Mouse (Mus musculus): Measurements from ENCODE around the gene Mlx. TPM values are rescaled to one million over a fixed set of nuclear protein-coding genes. Genes with fewer than 3 reads are reported as not detected.
"Not testable (repeated sequence)": the region's sequence is repeated elsewhere in the genome, so short reads cannot be mapped to it uniquely, and the experiment has no call there.

Gene Mlx
- polyA plus RNA-seq, 1 experiment from 2014 or later, result 79.8 TPM

DNA sequence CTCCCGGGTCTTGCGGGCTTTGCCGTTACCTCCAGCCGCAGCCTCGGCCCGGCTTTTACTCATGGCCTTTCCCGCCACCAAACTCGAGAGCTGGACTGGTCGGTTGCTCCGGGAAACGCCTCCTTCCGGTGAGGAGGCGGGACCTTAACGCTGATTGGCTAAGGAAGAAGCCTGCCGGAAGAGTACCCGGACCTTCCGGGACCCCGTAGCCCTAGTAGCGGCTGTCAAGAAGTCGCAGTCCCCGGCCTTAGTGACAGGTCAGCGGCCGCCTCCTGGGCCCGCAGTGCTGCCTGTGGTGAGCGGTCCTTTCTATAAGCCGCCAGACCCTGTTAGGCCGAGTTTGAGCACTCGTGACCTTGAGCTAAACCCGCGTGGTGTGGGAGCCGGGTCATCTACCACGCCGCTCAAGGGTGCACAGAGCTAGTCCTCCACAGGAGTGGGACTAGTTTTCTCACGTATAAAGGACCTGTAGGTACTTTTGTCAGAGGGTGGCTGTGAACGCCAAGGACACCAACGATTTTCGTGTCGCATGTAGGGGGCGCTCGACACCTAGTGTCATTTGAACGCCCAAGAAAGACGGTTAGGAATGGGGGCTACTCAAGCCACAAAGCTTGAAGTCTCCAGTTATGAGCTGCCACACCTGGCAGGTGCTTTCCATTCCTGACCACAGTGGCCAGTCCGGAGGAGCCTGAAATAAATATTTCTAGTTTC, 8.4 kb downstream of the Mlx start, which contains the start of gene Psmc3ip:
Psmc3ip (minus strand) TSS at position 123 of the 711 bp plus-strand sequence.
- DNase-seq (ENCODE audit: low spot score), result peak; percentile 92

DNA sequence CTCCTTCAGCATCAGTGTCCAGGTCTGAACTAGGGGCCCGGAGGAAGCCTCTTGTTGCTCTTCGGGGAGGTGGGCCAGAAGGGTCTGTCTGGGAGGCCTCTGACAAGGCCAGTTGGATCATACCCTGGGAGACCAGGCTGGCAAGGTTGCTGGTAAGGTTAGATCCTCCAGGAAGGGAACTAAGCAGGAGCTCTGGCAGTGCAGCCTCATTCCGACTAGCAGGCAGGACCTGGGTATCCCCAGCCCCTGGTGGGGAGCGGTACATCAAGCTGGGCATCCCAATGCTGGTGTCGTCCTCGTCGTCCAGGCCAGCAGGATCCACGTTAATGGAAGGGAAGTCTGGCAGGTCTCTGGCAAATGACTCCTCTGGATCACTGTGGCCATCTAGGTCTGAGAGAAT, 11.2 kb downstream of the Mlx start:
- DNase-seq (ENCODE audit: low spot score), result no peak

GRCm38 (mm10) chr11:101103011-101103410, 15.9 kb downstream of the Mlx start:
- DNase-seq (ENCODE audit: low spot score), result no peak

DNA sequence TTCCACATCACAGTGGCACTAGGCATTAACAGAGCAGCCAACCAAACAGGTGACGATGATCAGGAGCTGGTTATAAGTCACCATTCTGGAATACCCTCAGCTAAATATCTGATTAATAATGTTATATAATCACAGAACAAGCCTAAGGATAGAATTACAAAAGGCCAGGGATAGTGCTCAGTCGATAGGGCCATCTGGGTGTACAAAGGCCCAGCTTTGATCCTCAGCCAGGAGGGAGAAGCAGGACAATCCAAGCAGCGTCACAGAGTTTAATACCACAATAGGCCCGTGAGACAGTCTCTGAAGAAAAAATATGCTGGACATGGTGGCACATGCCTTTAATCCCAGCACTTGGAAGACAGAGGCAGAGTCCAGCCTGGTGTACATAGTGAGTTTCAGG, 22.3 kb downstream of the Mlx start:
- DNase-seq (ENCODE audit: low spot score), result no peak

DNA sequence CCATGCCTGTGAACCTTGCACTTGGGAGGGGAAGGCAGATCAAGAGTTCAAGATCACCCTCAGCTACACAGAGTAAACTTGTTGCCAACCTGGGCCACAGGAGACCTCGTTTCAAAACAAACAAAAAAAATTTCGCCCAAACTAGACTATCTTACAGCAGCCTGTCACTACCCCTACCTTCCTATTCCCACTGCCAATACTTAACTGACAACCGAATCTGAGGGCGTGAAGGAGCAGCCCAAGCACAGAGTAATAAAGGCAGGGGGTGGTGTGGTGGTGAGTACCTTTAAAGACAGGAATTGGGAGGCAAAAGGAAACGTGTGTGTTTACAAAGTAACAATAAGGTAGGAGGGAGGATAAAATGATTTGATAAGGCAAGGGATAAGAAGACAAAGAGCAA, 23.6 kb downstream of the Mlx start:
- DNase-seq (ENCODE audit: low spot score), result no peak

GRCm38 (mm10) chr11:101111178-101111577, 24.1 kb downstream of the Mlx start:
- no peak for DNase-seq (ENCODE audit: low spot score)

DNA sequence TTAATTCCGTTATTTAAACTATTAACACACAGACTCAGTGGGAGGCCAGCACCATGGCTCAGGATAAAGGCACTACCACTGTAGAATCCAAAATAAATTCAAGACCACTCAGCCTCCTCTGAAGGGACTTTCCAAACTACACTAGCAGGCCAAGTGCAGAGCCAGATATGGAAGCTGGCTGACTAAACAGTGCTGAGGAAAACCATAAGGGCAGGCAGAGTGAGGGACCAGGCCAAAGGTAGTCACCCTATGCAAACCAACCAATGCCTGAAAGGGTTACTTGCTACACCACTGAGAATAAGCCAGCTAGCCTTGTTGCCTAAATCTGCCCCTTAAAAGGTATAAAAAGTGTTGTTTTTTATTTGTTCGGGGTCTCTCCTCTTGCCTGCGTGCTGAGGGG, 25.1 kb downstream of the Mlx start:
- DNase-seq (ENCODE audit: low spot score), result no peak

DNA sequence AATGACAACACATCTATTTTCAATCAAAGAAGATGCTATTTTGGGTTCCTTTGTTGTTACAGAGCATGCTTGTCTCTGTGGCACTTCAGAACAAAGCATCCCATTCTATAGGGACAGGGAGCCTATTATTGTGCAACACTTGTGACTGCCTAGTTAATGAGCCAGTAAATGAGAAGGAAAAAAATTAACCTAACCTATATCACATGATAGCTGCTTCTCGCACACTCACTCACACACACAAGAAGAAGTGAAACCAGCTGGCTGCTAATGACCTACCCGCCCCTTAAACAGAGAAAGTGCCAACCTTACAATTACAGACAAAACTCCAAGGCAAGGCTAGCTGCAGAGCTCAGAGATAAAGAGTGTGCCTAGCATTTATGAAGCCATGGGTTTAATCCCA, 28.5 kb downstream of the Mlx start:
- DNase-seq (ENCODE audit: low spot score), result no peak

GRCm38 (mm10) chr11:101118105-101118504, 31.0 kb downstream of the Mlx start:
- DNase-seq (ENCODE audit: low spot score), result no peak

DNA sequence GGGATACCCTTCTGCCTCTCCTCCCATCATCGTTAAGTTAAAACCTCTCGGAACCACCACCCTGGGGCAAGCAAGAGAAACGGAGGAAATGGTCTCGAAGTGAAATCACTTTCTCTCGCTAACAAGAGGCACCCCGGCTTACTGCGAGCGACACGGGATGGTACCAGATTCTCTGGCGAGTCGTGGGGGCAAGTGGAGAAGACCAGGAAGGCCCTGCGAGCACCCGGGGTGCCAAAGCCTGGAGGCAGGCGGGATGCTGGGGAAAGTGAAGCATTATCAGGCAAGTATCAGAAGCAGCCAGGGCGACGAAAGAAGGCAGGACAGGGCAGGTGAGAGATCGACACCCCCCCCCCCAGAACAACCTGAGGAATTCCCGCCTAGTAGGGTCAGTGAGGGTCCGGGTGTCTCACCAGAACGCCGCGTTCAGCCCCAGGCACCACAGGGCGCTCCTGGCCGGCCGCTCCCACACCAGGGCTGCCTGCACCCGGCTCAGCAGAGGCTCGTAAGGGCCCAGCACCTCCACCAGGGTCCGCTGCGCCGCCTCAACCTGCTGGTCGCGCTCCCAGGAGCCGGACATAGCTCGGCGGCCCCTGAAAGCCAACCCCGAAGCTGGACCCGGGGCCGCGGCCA, 32.2 kb downstream of the Mlx start:
- peak; percentile 21 for DNase-seq (ENCODE audit: low spot score)

DNA sequence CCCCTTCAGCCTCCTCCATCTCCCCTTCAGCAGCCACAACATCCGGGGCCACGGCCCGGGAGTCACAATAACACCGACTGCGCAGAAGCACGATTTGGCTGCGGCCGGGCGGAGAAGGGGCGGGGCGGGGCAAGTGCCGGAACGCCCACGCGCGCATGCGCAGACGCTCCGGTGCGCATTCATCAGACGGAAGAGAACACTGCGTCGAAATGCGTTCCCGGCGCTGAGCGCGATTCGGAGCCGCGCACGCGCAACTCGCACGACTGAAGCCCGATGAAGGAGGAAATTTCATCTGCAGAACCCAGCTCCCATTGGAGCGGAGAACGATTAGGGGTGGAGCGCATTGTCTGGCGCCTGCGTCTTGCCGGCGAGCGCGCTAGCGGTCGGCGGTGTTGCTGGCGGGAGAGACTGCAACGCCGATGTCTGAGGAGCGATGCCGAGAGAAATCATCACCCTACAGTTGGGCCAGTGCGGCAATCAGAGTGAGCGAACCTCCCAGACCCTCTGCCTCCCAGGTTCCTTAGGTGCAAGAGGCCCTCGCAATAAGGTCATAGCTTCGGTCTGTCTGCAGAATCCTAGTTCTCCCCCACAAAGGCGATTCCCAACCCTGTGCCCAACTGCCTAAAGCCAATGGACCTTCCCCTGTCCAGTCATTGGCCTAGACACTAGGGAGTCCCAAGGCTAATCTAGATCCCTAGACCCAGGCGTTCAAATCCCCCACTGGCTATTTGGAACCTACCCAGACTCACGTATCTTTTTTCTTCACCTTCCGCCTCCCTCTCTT, 32.9 kb downstream of the Mlx start, which contains the start of the genes Retreg3 and Tubg1:
Retreg3 (minus strand) TSS at position 133 of the 784 bp plus-strand sequence.
Tubg1 (plus strand) TSS at position 178 of the 784 bp plus-strand sequence.
- DNase-seq (ENCODE audit: low spot score), result peak; percentile 100

DNA sequence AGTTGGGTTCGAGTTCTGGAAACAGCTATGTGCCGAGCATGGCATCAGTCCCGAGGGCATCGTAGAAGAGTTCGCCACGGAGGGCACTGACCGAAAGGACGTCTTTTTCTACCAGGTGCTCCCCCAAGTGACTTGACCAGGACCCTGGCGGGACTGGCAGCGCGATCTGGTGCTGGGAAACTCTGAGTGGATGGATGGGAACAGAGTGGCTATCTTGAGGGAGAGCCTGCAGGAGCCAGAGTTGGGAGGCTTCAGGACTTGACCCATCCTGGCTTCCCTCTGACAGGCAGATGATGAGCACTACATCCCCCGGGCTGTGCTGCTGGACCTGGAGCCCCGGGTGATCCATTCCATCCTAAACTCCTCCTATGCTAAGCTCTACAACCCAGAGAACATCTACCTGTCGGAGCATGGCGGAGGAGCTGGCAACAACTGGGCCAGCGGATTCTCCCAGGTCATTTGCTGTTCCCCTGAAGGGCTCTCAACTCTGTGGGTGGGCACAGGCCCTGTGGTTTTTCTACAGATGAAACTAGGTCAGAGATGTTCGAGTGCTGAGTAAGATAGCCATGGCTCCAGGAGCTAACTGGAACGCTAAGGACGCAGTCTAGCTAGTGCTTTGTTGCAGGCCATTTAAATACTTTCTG, 33.6 kb downstream of the Mlx start:
- peak; percentile 9 for DNase-seq (ENCODE audit: low spot score)

- not testable (repeated sequence) for DNase-seq (ENCODE audit: low spot score)
Measured at GRCm38 (mm10) chr11:101124494-101124893, 37.4 kb downstream of the Mlx start.

DNA sequence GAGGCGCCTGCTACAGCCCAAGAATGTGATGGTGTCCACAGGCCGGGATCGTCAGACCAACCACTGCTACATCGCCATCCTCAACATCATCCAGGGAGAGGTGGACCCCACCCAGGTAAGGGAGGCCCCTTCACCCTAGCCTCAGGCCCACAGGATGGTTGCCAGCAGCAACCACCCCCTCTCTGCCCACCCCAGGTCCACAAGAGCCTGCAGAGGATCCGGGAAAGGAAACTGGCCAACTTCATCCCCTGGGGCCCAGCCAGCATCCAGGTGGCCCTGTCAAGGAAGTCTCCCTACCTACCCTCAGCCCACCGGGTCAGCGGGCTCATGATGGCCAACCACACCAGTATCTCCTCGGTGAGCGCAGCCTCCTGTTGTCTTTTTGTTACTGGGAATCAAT, 37.9 kb downstream of the Mlx start:
- not testable (repeated sequence) for DNase-seq (ENCODE audit: low spot score)

DNA sequence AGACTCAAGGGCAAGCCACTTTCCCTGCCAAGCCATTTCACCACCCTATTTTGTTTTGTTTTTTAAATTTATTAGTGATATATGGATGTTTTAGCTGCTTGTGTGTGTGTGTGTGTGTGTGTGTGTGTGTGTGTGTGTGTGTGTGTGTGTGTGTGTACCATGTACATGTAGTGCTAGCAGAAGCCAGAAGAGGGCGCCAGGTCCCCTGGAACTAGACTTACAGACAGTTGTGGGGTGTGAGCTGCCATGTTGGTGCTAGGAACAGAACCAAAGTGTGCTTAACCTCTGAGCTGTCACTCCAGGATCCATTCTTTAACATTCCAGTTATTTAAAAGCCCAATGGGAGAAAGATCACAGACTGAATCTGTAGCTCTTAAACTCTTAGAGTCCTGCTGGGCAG, 40.0 kb downstream of the Mlx start:
- no peak for DNase-seq (ENCODE audit: low spot score)

GRCm38 (mm10) chr11:101128996-101129577, 42.0 kb downstream of the Mlx start:
- no peak for DNase-seq (ENCODE audit: low spot score)

DNA sequence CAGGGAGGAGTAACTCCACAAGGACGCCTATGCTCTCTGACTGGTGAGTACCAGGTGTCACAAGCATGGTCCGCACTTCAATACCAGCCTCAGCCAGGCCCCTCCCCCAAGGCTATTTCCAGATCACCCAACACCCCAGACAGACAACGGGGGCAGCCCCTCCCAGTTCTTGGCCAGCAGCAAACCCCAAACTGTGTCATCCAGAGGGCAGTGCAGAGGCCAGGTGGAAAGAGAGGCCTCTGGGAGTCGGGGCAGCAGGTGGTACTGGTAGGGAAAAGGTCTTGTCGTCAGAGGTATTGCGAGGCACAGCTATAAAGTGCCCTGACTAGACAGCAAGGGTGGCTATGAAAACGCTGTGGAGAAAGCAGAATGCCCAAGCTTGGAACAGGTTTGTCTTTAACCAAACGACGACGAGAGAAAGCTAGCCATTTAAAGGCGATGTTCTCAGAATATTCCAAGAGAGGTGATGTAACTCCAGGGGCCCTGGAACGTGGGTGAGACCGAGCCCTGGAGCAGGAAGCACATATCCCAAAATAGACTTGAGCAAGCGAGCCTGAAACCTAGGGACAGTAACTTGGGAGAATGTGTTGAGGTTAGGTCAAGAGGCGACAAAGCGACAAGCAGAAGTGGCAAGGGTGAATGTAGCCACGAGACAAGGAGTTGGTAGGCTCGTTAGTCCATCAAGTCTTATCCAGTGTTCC, 43.1 kb downstream of the Mlx start:
- DNase-seq (ENCODE audit: low spot score), result no peak

- no peak for DNase-seq (ENCODE audit: low spot score)
Measured at GRCm38 (mm10) chr11:101131187-101131586, 44.1 kb downstream of the Mlx start.

DNA sequence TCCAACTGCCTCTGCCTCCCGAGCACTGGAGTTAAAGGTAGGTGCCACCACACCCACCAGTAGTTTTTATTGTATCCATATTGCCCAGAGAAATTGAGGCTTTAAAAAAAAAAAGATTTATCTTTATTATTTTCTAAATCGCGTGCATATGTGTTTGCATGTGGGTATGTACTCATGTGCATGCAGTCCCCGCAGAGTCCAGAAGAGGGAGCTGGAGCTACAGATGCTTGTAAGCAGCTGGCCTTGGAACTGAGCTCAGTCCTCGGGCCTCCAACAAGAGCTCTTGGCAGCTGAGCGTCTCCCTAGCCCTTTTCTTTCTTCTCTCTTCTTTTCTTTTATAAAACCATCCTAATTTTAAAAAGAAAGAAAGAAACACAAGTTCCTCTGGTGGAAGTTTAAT, 44.6 kb downstream of the Mlx start:
- DNase-seq (ENCODE audit: low spot score), result peak; percentile 42

DNA sequence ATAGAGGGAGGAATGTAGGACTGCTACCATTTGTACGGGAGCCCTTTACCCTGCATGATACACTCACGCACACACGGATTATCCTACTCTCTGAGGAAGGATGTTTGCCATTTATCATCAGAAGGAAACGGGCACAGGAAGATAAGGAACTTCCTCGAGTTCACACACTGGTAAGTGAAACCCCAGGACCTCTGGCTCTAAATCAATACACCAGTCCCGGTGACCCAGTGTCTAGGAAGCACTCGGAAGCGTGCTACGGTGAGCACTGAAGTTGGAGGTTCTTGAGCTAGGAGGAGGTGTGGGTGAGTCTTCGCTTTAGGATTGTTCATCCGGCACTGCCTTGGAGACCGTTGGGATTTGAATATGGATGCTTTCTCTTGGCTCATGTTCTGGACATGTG, 46.0 kb downstream of the Mlx start:
- no peak for DNase-seq (ENCODE audit: low spot score)
